Mouse (Mus musculus) kidney, adult 2 months (tissue): Measurements from ENCODE around the gene Pmm2. TPM values are rescaled to one million over a fixed set of nuclear protein-coding genes. Genes with fewer than 3 reads are reported as not detected.

ENCODE experiments used
- DNase-seq: peaks from one replicate; pipeline ENCODE4 v3.0.0; 2021
- H3K27ac ChIP-seq: fragments of 200-500 bp; 2 replicates; pipeline ENCODE4 v1.5.1; 2012; ENCODE audit warnings: low read depth, low read length, control low read depth, inconsistent platforms; ENCODE audit not compliant: insufficient read depth
- H3K27me3 ChIP-seq: fragments of 200-500 bp; replicated peaks from 2 replicates; pipeline ENCODE4 v1.6.1; 2012; ENCODE audit warnings: mild to moderate bottlenecking, moderate library complexity, low read length, inconsistent platforms; ENCODE audit not compliant: control insufficient read depth, insufficient read depth
- H3K36me3 ChIP-seq: fragments of 200-500 bp; 2 replicates; pipeline ENCODE4 v1.6.1; 2012; ENCODE audit warnings: mild to moderate bottlenecking, moderate library complexity, low read length, inconsistent platforms; ENCODE audit not compliant: control insufficient read depth, insufficient read depth
- H3K4me1 ChIP-seq: fragments of 200-500 bp; 2 replicates; pipeline ENCODE4 v1.6.1; 2011; ENCODE audit warnings: low read length; ENCODE audit not compliant: control insufficient read depth, insufficient read depth
- H3K4me3 ChIP-seq: fragments of 200-500 bp; 2 replicates; pipeline ENCODE4 v1.5.1; 2011; ENCODE audit warnings: mild to moderate bottlenecking, low read depth, low read length, control low read depth; ENCODE audit not compliant: insufficient read depth
- CTCF ChIP-seq: fragments of 200-500 bp; conservative IDR thresholded peaks from 2 replicates; pipeline ENCODE4 v1.5.1; 2011; ENCODE audit warnings: low read depth, mild to moderate bottlenecking, control low read depth, low read length, moderate library complexity, mixed read lengths; ENCODE audit not compliant: insufficient read depth, insufficient read length
- POLR2A ChIP-seq: fragments of 200-500 bp; IDR thresholded peaks from one replicate; pipeline ENCODE4 v1.6.1; 2011; ENCODE audit warnings: low read depth, low read length, control low read depth
- WGBS: fragments of 180-500 bp; shearing (Covaris S2); methylation state at CpG from one replicate; pipeline ENCODE4 v1.1.7; 2018; 5-methylcytosine and 5-hydroxymethylcytosine counted together
- polyA plus RNA-seq: library from polyadenylated mRNA; depleted of rRNA; stranded (reverse); fragments of >200 nt; gene quantifications from 2 replicates; pipeline ENCODE4 v1.2.3, GENCODE M21; 2012

The Pmm2 gene
- polyA plus RNA-seq, 1 experiment = 64.2 TPM

DNA sequence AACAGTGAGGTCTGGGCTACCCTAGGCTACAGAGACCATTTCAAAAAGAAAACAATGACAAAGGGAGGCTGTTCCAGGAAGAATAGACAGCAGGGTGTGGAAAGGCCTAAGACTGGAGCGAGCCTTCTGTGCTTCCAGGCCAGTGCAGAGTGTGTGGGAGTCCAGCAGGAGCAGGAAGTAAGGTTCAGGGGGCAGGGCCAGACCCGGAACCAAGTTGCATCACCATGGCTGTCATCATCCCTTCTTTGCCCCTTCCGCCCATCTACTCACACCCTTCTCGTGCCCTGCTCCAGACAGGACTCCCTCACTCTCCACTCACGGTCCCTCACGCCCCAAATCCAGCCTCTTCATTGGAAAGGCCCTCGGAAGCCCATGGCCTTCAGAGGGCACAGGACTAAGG is 29.8 kb downstream of the Pmm2 start:
- H3K4me3 ChIP-seq = no peak overlapping the region
- no peak for TF ChIP-seq CTCF
- no peak for TF ChIP-seq POLR2A
- H3K27me3 ChIP-seq = no peaks in the 10 kb centered on the region
- H3K27ac ChIP-seq = peak overlapping the region; percentile 12; the same call in 1 of the 2 replicates
- no peaks in the 10 kb centered on the region for H3K36me3 ChIP-seq
- peak; percentile 35 for DNase-seq
- H3K4me1 ChIP-seq = peaks cover 18% of the 10 kb centered on the region
- WGBS = 51% methylated on average over 7 of the region's 7 CpGs

DNA sequence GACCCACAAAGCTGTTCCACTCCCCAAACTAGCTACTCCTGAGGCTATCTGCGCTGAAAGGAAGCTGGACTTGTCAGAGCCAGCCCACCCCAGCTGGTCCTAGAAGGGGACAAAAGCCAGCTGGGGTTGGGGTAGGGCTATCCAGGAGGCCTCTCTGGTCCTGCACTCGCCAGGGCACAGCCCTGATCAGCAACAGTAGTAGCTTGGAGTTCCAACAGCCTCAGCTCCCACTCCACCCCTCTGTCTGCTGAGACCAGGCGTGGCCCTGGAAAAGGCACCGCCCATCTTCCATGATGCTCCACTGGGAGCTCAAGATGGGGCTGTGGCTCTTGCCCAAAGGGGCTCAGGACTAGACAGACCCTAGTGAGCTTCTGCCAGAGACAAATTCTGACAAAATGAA is 30.3 kb downstream of the Pmm2 start:
- WGBS = 67% methylated on average over 4 of the region's 4 CpGs
- Histone ChIP-seq H3K27me3 (no peaks in the 10 kb centered on the region), H3K4me1 (peaks cover 18% of the 10 kb centered on the region), H3K4me3 (no peak overlapping the region), H3K36me3 (no peaks in the 10 kb centered on the region), H3K27ac (0 out of 2 replicates have a peak overlapping the region, but pooled peaks have one; percentile 12)
- no peak for DNase-seq
- TF ChIP-seq POLR2A (no peak), CTCF (no peak)

- Histone ChIP-seq H3K4me1 (peaks cover 17% of the 10 kb centered on the region), H3K36me3 (no peaks in the 10 kb centered on the region), H3K4me3 (no peak overlapping the region), H3K27ac (no peak overlapping the region), H3K27me3 (no peaks in the 10 kb centered on the region)
- no peak for DNase-seq
- 89% methylated on average over 2 of the region's 2 CpGs for WGBS
- TF ChIP-seq POLR2A (no peak), CTCF (no peak)
These were observed 30.9 kb downstream of the Pmm2 start for GRCm38 (mm10) chr16:8668386-8668785.

GRCm38 (mm10) chr16:8669432-8669831 is 32.0 kb downstream of the Pmm2 start:
- H3K27me3 ChIP-seq = no peaks in the 10 kb centered on the region
- H3K4me1 ChIP-seq = peaks cover 13% of the 10 kb centered on the region
- H3K4me3 ChIP-seq = no peak overlapping the region
- no peak for TF ChIP-seq CTCF
- TF ChIP-seq POLR2A = no peak
- no peak overlapping the region for H3K27ac ChIP-seq
- WGBS = 61% methylated on average over 5 of the region's 5 CpGs
- DNase-seq = no peak
- no peaks in the 10 kb centered on the region for H3K36me3 ChIP-seq

- Histone ChIP-seq H3K27ac (no peak overlapping the region), H3K4me3 (peak overlapping the region; percentile 74; the same call in 1 of the 2 replicates), H3K4me1 (peaks cover 10% of the 10 kb centered on the region; the same call in 1 of the 2 replicates), H3K36me3 (no peaks in the 10 kb centered on the region), H3K27me3 (no peaks in the 10 kb centered on the region)
- no peak for TF ChIP-seq CTCF
- no peak for TF ChIP-seq POLR2A
- DNase-seq = no peak
- WGBS = 51% methylated on average over 14 of the region's 15 CpGs
These were observed 32.9 kb downstream of the Pmm2 start for GRCm38 (mm10) chr16:8670041-8671035.

DNA sequence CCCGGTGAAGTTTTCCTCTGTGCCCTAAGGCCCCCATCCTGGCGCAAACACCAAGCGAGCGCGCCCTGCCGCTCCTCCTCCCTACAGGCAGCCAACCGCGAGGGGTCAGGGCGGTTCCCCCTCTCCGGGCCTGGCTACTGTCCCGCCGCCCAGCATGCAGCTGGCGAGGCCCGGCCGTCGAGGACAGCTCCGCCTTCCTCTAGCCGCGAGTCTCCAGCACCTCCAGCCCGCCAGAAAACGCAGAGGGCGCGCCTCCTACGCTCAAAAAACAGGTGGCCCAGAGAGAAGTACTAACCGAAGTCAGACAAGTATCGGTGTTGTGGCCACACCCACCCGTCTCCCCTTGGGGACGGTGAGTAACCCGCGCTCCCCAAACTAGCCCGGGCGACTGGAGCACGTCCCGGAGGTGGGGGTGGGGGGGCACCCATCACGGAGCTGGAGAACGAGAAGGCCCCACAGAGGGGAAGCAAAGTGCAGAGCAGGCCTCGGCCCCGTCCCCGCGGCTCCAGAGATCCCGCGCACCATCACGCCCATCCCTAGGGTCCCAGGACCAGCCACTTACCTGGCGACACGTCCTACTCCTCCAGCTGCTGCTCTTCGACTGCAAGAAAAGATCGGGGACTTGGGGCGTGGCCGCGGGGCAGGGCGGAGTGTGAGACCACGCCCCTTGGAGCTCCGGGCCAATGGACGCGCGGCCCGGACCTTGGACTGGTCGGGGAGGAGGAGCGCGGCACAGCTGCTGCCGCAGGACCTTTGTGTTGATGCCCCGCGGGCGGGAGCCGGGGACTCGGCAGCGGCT is 34.3 kb downstream of the Pmm2 start, which contains the start of gene Carhsp1:
Gene Carhsp1 (minus strand): TSS at position 605 of the 799 bp plus-strand sequence.
- Histone ChIP-seq H3K4me3 (peak within 1 kb of the TSS; percentile 74), H3K27me3 (no peaks in the 10 kb centered on the region), H3K36me3 (no peaks in the 10 kb centered on the region), H3K4me1 (peaks cover 10% of the 10 kb centered on the region; the same call in 1 of the 2 replicates), H3K27ac (peak within 1 kb of the TSS; percentile 65)
- under 1% methylated on average over 67 of the region's 67 CpGs for WGBS
- TF ChIP-seq POLR2A = peak; percentile 86
- 0 out of 2 replicates have a peak, but pooled peaks have one; percentile 1 for TF ChIP-seq CTCF
- peak; percentile 98 for DNase-seq

GRCm38 (mm10) chr16:8672350-8672687 is 34.8 kb downstream of the Pmm2 start:
- no peak overlapping the region for H3K27ac ChIP-seq
- TF ChIP-seq CTCF (no peak), POLR2A (no peak)
- peaks cover 10% of the 10 kb centered on the region; the same call in 1 of the 2 replicates for H3K4me1 ChIP-seq
- under 1% methylated on average over 18 of the region's 18 CpGs for WGBS
- no peaks in the 10 kb centered on the region for H3K27me3 ChIP-seq
- H3K4me3 ChIP-seq = peak overlapping the region; percentile 74
- no peak for DNase-seq
- H3K36me3 ChIP-seq = no peaks in the 10 kb centered on the region
